Mouse (Mus musculus): Measurements from ENCODE around the gene Grb14.

The Grb14 gene

DNA sequence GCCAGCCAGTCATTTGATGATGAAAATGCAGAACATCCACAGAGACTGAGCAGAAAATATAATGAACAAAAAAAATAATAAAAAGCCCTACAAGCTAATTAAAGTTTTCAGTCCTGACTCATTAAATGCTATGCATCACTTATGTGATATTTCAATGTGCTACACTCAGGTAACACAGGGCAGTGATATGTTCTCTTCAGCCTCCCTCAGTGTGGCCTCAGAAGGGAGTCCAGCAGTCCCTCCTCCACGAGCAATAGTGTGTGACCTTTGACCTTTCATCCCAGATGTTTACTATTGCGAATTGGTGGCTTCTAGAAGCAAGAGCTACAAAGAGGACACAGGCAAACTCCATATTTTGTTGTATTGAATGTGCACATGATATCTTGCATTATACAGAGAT, 146.5 kb downstream of the Grb14 start:
- DNase-seq (ENCODE audit: low spot score in 2 of 2) = no peak

Measured in frontal cortex, postnatal 14 days (tissue).